In the genomic region with DNA sequence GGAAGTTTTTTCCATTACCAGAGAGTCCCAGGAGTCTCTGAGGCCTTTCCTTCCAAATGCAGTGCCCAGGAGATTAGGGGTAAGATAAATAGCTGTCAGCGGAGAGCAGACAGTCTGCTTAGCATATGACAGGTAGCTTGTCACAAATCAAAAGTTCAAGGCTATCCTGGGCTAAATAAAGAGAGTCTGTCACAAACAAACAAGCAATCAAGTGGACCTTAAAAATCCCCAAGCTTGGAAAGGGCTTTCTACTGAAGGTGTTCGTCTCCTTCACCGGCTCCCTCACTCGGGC, we compare ENCODE assay signal across 29 mouse cellular contexts.
DNase-seq lines count a peak whose midpoint lies in the region; ATAC-seq and TF ChIP-seq lines count a peak whose summit lies in the region.
"Had no signal": no experiment of that assay in that cellular context is flagged by ENCODE, and none has a peak within 500 bp of the region (broad histone marks: within the 10 kb centered on the region; RNA-seq: fewer than 3 reads in every experiment).

No protein-coding gene starts in this region.

- TF ChIP-seq CTCF in spleen, adult 2 months (IDR thresholded peaks at IDR 0.05; ENCODE audit: extremely low read depth, insufficient read depth, insufficient read length, insufficient replicate concordance): no peak
- no peak for TF ChIP-seq CTCF in liver, postnatal 0 days (IDR thresholded peaks at IDR 0.05; ENCODE audit: low read depth)

- no peak for TF ChIP-seq POLR2A in spleen, adult 2 months (IDR thresholded peaks at IDR 0.05; ENCODE audit: low read depth, low read length)

- H3K27ac ChIP-seq in heart, embryonic 10.5 days: peak overlapping the region; percentile 74
- H3K27ac ChIP-seq in spleen, adult 2 months (ENCODE audit: insufficient read depth, low read length): peak overlapping the region; percentile 91
- peak overlapping the region; percentile 96 for H3K27ac ChIP-seq in liver, embryonic 12.5 days
- peak overlapping the region; percentile 69 for H3K27ac ChIP-seq in liver, postnatal 0 days (ENCODE audit: low read depth)
- H3K27ac ChIP-seq: embryonic facial prominence, embryonic 13.5 days; kidney, embryonic 15.5 days; layer of hippocampus, adult 2 months; left cerebral cortex, adult 2 months; limb, embryonic 12.5 days; macrophage; neural tube, embryonic 13.5 days; stomach, embryonic 15.5 days had no signal

- H3K36me3 ChIP-seq in heart, embryonic 10.5 days: no peaks in the 10 kb centered on the region
- H3K36me3 ChIP-seq in spleen, adult 2 months (ENCODE audit: control insufficient read depth, insufficient read depth, low read length): no peaks in the 10 kb centered on the region
- H3K36me3 ChIP-seq in liver, embryonic 12.5 days: no peaks in the 10 kb centered on the region
- H3K36me3 ChIP-seq in liver, postnatal 0 days (replicated peaks; ENCODE audit: insufficient read depth, low read length): no peaks in the 10 kb centered on the region
- H3K36me3 ChIP-seq: embryonic facial prominence, embryonic 13.5 days; heart, embryonic 12.5 days; kidney, embryonic 15.5 days; limb, embryonic 12.5 days; neural tube, embryonic 13.5 days; stomach, embryonic 15.5 days had no signal

- 0 out of 2 replicates have a peak, but pooled peaks cover 3% of the 10 kb centered on the region for H3K27me3 ChIP-seq in heart, embryonic 10.5 days (ENCODE audit: insufficient read depth, poor library complexity, severe bottlenecking)
- H3K27me3 ChIP-seq in spleen, adult 2 months (ENCODE audit: control insufficient read depth, insufficient read depth, low read length): no peaks in the 10 kb centered on the region
- no peaks in the 10 kb centered on the region for H3K27me3 ChIP-seq in liver, embryonic 12.5 days (replicated peaks)
- no peaks in the 10 kb centered on the region for H3K27me3 ChIP-seq in liver, postnatal 0 days (ENCODE audit: insufficient read depth, low read length)
- H3K27me3 ChIP-seq: heart, embryonic 12.5 days; stomach, embryonic 15.5 days had no signal

- H3K4me2 ChIP-seq in liver, embryonic 12.5 days: peak overlapping the region; percentile 69
- peak overlapping the region; percentile 53 for H3K4me2 ChIP-seq in liver, postnatal 0 days (ENCODE audit: low read depth, low read length)
- H3K4me2 ChIP-seq: embryonic facial prominence, embryonic 13.5 days; heart, embryonic 12.5 days; kidney, embryonic 15.5 days; limb, embryonic 12.5 days; midbrain, embryonic 11.5 days; neural tube, embryonic 13.5 days; stomach, embryonic 15.5 days had no signal

- H3K4me1 ChIP-seq in heart, embryonic 10.5 days: peaks cover 74% of the 10 kb centered on the region
- peaks cover 34% of the 10 kb centered on the region for H3K4me1 ChIP-seq in spleen, adult 2 months (ENCODE audit: control insufficient read depth, insufficient read depth, insufficient read length)
- peaks cover 97% of the 10 kb centered on the region for H3K4me1 ChIP-seq in liver, embryonic 12.5 days
- H3K4me1 ChIP-seq in liver, postnatal 0 days (ENCODE audit: insufficient read depth): peaks cover 54% of the 10 kb centered on the region

- no peak overlapping the region for H3K4me3 ChIP-seq in heart, embryonic 10.5 days
- H3K4me3 ChIP-seq in spleen, adult 2 months (ENCODE audit: extremely low read depth, insufficient read depth, insufficient read length): no peak overlapping the region
- peak overlapping the region; percentile 25 for H3K4me3 ChIP-seq in liver, embryonic 12.5 days
- no peak overlapping the region for H3K4me3 ChIP-seq in liver, postnatal 0 days (ENCODE audit: low read depth, low read length)
- H3K4me3 ChIP-seq: embryonic facial prominence, embryonic 13.5 days; heart, embryonic 12.5 days; kidney, embryonic 15.5 days; layer of hippocampus, adult 2 months; left cerebral cortex, adult 2 months; limb, embryonic 12.5 days; neural tube, embryonic 13.5 days; stomach, embryonic 15.5 days had no signal

- no peaks in the 10 kb centered on the region for H3K9me3 ChIP-seq in heart, embryonic 10.5 days
- no peaks in the 10 kb centered on the region for H3K9me3 ChIP-seq in liver, embryonic 12.5 days (replicated peaks)
- H3K9me3 ChIP-seq in liver, postnatal 0 days (ENCODE audit: low read length): no peaks in the 10 kb centered on the region
- H3K9me3 ChIP-seq: embryonic facial prominence, embryonic 13.5 days; heart, embryonic 12.5 days; kidney, embryonic 15.5 days; limb, embryonic 12.5 days; neural tube, embryonic 13.5 days; stomach, embryonic 15.5 days had no signal

- WGBS in heart, embryonic 10.5 days: 43% methylated on average over 4 of the region's 4 CpGs
- 59% methylated on average over 4 of the region's 4 CpGs for WGBS in spleen, adult 2 months
- 23% methylated on average over 4 of the region's 4 CpGs for WGBS in liver, embryonic 12.5 days (ENCODE audit: insufficient replicate concordance)
- 56% methylated on average over 4 of the region's 4 CpGs for WGBS in liver, postnatal 0 days (ENCODE audit: insufficient replicate concordance)

- TF ChIP-seq EP300 in liver, postnatal 0 days (IDR thresholded peaks at IDR 0.05; ENCODE audit: low read depth): no peak

- ATAC-seq in liver, embryonic 12.5 days: no peak
- no peak for ATAC-seq in liver, postnatal 0 days
- ATAC-seq: forebrain, embryonic 14.5 days; hindbrain, embryonic 16.5 days; lung, postnatal 0 days had no signal

- H3K9ac ChIP-seq in liver, embryonic 12.5 days: peak overlapping the region; percentile 65
- peak overlapping the region; percentile 2; the same call in 1 of the 2 replicates for H3K9ac ChIP-seq in liver, postnatal 0 days (replicated peaks)
- H3K9ac ChIP-seq: embryonic facial prominence, embryonic 13.5 days; heart, embryonic 12.5 days; kidney, embryonic 15.5 days; limb, embryonic 12.5 days; neural tube, embryonic 13.5 days; stomach, embryonic 15.5 days had no signal

- no peak for DNase-seq in heart, embryonic 10.5 days (ENCODE audit: low spot score)
- DNase-seq in heart, adult 11 months: no peak
- no peak for DNase-seq in spleen, adult 2 months (ENCODE audit: low read depth in 1 of 2, low spot score in 2 of 2)
- no peak for DNase-seq in spleen, postnatal 4 days (ENCODE audit: low spot score in 2 of 2)
- DNase-seq in liver, postnatal 0 days: no peak
- DNase-seq in urinary bladder, postnatal 10 days (ENCODE audit: low spot score): no peak
- no peak for DNase-seq in adipocyte (ENCODE audit: low spot score)
- DNase-seq: adrenal gland, adult 2 months; adrenal gland, postnatal 36 days; cerebellum, adult 11 months; cerebellum, adult 9-11 months; gastrocnemius, postnatal 14 days; kidney, adult 18-20 months; kidney, postnatal 25 days; lung, adult 18-20 months had no signal
